In the genomic region with DNA sequence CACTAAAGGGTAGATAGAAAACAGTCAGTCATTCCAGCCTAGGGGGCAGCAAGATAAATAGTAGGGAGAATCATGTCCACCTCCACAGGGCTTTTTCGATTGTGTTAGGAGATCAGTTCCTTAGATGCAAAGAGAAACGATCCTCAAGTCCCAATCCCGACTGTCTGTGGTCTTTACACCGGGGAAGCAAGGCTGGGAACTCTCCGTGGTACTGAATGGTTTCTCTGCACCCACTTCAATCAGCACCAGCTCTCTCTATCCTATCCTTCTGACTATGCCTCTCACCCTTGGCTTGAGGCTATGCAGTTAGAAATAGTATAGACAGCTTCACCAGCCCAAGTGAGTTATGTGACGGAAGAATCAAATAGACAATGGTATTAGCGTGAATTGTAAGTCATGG, we compare ENCODE assay signal across 9 mouse cellular contexts. TPM values are rescaled to one million over a fixed set of nuclear protein-coding genes. Genes with fewer than 3 reads are reported as not detected.
DNase-seq lines count a peak whose midpoint lies in the region; ATAC-seq and TF ChIP-seq lines count a peak whose summit lies in the region.
"Had no signal": no experiment of that assay in that cellular context is flagged by ENCODE, and none has a peak within 500 bp of the region (broad histone marks: within the 10 kb centered on the region; RNA-seq: fewer than 3 reads in every experiment).

No protein-coding gene starts in this region.

- H3K36me3 ChIP-seq in liver, embryonic 12.5 days: no peaks in the 10 kb centered on the region
- H3K36me3 ChIP-seq in myocyte (ENCODE audit: control insufficient read depth, insufficient read depth): no peaks in the 10 kb centered on the region
- H3K36me3 ChIP-seq: heart, embryonic 15.5 days had no signal

- POLR2A ChIA-PET in Patski (lab: Charles Lee): no interaction called here

- H3K27ac ChIP-seq in liver, embryonic 12.5 days: no peak overlapping the region
- H3K27ac ChIP-seq: heart, embryonic 15.5 days; macrophage had no signal

- H3ac ChIP-seq in myocyte (ENCODE audit: control insufficient read depth, insufficient read length): no peak overlapping the region

- 18% methylated on average over 7 of the region's 7 CpGs for WGBS in liver, embryonic 12.5 days (ENCODE audit: insufficient replicate concordance)

- TF ChIP-seq CTCF in Patski (IDR thresholded peaks at IDR 0.05): no peak

- in situ Hi-C loops in Patski (cut with MboI; ENCODE audit: low pct_unique_long_range_greater_than_20kb): no loop called here

- H3K9ac ChIP-seq in liver, embryonic 12.5 days: no peak overlapping the region
- H3K9ac ChIP-seq: heart, embryonic 15.5 days had no signal

- no peak overlapping the region for H3K4me2 ChIP-seq in liver, embryonic 12.5 days
- H3K4me2 ChIP-seq in myocyte (ENCODE audit: low read depth): no peak overlapping the region
- H3K4me2 ChIP-seq: heart, embryonic 15.5 days had no signal

- no peaks in the 10 kb centered on the region for H3K9me3 ChIP-seq in liver, embryonic 12.5 days (replicated peaks)
- H3K9me3 ChIP-seq: heart, embryonic 15.5 days had no signal

- no peaks in the 10 kb centered on the region for H3K4me1 ChIP-seq in liver, embryonic 12.5 days
- H3K4me1 ChIP-seq: heart, embryonic 15.5 days had no signal

- no peak for TF ChIP-seq POLR2A in myocyte (IDR thresholded peaks at IDR 0.05; ENCODE audit: insufficient read length, low read depth)

- no peak for ATAC-seq in liver, embryonic 12.5 days
- ATAC-seq in Patski: peak; percentile 62

- peak; percentile 36 for DNase-seq in liver
- no peak for DNase-seq in Patski (ENCODE audit: low read depth, low spot score)
- DNase-seq in embryo, embryonic 11.5 days (ENCODE audit: low read depth, low spot score): peak; percentile 66
- no peak for DNase-seq in cerebellum, postnatal 36 days
- DNase-seq in spleen, adult 18-20 months: no peak

- CTCF ChIA-PET in Patski (lab: Charles Lee): no interaction called here

- H3K79me2 ChIP-seq in myocyte (ENCODE audit: control insufficient read depth, insufficient read depth): no peaks in the 10 kb centered on the region

- no peak overlapping the region for H3K4me3 ChIP-seq in liver, embryonic 12.5 days
- H3K4me3 ChIP-seq in myocyte: no peak overlapping the region
- H3K4me3 ChIP-seq: heart, embryonic 15.5 days had no signal

- 0 out of 2 replicates have a peak, but pooled peaks cover 5% of the 10 kb centered on the region for H3K27me3 ChIP-seq in liver, embryonic 12.5 days (replicated peaks)
- H3K27me3 ChIP-seq in Patski (peaks cover 7% of the 10 kb centered on the region), myocyte (ENCODE audit: control insufficient read depth, insufficient read depth, insufficient read length) (no peaks in the 10 kb centered on the region)
- H3K27me3 ChIP-seq: heart, embryonic 15.5 days had no signal

TF ChIP-seq in myocyte, 11 proteins besides CTCF, POLR2A, EP300 and RAD21:
- TF ChIP-seq MAX (IDR thresholded peaks at IDR 0.05; ENCODE audit: low read depth) (no peak), E2F4 (IDR thresholded peaks at IDR 0.05; ENCODE audit: insufficient read depth) (no peak), REST (IDR thresholded peaks at IDR 0.05; ENCODE audit: insufficient read depth, insufficient read length) (peak; percentile 79)
TF ChIP-seq in myocyte: peak in this region for 1.

RNA-seq across cellular contexts. Expression of a gene that starts 44.8 kb away (rescaled TPM):
- 4.5 and 4.8 TPM in 2 replicates for polyA plus RNA-seq in liver, embryonic 12.5 days (2016; fragmentation: Nextera tagmentation; extraction: Ambion mirVana)
- 9.0 TPM for polyA plus RNA-seq in Patski (2021)
- polyA plus RNA-seq in myocyte (2012; fragmentation: generic; extraction: Trizol): 10.5 TPM

Comparison
In these comparisons a context has a peak if more than half of its experiments do, and no peak if none do; other contexts are left out.
1. DNase-seq: peak in liver (single experiment) and embryo, embryonic 11.5 days (single experiment); none in Patski (single experiment), cerebellum, postnatal 36 days (0 of 2) and spleen, adult 18-20 months (0 of 2).